Mouse (Mus musculus) megakaryocyte, adult 5-6 weeks (primary cell): ENCODE data around the gene Pitx3. TPM values are rescaled to one million over a fixed set of nuclear protein-coding genes. Genes with fewer than 3 reads are reported as not detected.
"Not testable (repeated sequence)": the region's sequence is repeated elsewhere in the genome, so short reads cannot be mapped to it uniquely, and the experiment has no call there.

Experiments used
- ATAC-seq: 2 replicates; pipeline ENCODE4 v1.8.0; 2016; ENCODE audit warnings: mild to moderate bottlenecking, inconsistent platforms; ENCODE audit not compliant: poor library complexity, severe bottlenecking
- total RNA-seq, 2 experiments: library from RNA; stranded (forward) in 1 of 2; stranded (reverse) in 1 of 2; fragments of 153-499, 151-499 nt in 1 of 2; fragments of 221-1000, 200-1000 nt in 1 of 2; gene quantifications; 2 replicates each; pipeline versions ENCODE4 v1.2.3 to v1.2.4; 2015 to 2017

Gene Pitx3
- total RNA-seq (2015) (not detected in 2 replicates), total RNA-seq (2017) (not detected in 2 replicates)

DNA sequence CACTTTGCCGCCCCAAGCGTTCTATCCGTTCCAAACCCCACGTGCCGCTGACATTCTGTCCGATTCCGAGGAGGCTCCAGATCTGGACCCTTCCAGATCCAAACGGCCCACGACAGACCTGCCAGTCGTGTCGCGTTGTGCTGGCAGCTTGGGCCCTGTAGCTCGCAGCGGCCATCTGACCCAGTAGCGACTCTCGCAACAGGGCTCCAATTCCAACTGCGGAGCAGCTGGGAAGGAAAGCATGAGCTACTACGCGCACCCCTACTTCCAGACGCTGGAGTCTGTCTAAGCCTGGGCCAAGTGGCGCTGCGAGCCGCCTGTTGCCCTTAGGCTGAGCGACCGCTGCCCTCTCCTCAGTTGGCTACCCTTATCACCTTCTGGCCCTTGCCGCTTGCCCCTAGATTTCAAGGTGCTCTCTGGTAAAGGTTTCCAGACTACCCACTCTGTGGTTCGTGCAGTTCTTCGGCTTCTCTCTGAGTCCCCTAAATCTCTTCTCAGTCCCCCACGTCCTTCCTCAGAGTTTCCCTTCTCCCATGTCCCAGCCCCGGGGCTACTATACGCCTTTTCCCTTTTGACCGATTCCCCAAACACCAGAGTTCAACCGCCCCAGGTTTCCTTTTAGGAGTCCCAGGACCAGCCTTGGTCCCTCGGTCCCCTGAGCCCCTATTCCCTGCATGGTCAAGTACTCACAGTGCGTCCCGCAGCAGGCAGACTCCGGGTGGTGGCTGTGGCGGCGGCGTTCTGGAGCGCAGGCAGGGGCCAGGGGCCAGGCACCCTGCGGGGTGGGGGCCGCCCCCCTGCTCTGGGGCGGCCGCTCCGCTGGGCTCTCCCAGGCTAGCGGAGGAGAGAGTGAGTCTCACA, at the start of gene Pitx3:
Gene Pitx3 (minus strand): TSS at position 816 of the 861 bp plus-strand sequence.
- ATAC-seq = no peak

- no peak for ATAC-seq
These were observed 39.1 kb upstream of the Pitx3 start for GRCm38 (mm10) chr19:46187203-46187602.

DNA sequence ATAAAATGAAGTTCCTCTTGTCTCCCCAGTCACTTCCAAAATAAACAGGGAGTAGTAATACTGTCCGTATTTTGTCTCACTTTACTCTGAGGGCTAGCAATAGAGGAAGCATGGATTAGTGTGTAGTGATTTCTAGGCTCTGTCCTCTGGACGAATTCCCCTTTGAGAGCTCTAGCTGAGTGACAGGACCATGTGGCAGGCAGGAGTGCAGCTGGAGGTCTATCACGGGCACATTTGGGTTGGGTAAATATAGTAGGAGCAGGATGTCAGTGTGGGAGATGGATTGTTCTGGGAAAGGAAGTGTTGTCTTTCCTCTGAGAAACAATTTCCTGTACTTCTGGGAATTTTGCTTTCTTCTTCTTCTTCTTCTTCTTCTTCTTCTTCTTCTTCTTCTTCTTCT, 38.5 kb upstream of the Pitx3 start:
- no peak for ATAC-seq

GRCm38 (mm10) chr19:46182241-46182640, 34.1 kb upstream of the Pitx3 start:
- no peak for ATAC-seq

DNA sequence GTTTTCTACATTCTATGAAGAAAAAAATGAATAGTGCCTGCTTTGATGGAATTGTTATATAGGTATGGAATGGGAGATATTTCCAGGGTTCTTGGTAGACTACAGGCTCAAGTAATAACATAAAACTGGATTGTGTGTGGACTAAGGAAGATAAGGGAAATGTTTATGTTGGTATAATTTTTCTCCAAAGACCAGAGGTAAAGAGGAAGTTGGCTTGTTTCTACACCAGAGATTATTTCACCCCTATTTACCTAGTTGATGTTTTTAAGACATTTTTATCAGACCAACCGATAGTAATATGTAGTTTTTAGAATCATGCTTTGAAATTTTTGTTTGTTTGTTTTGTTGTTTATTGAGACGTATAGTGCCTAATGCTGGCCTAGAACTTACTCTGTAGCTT, 32.1 kb upstream of the Pitx3 start:
- no peak for ATAC-seq

- ATAC-seq = no peak
These were observed 28.9 kb upstream of the Pitx3 start for GRCm38 (mm10) chr19:46177046-46177445.

DNA sequence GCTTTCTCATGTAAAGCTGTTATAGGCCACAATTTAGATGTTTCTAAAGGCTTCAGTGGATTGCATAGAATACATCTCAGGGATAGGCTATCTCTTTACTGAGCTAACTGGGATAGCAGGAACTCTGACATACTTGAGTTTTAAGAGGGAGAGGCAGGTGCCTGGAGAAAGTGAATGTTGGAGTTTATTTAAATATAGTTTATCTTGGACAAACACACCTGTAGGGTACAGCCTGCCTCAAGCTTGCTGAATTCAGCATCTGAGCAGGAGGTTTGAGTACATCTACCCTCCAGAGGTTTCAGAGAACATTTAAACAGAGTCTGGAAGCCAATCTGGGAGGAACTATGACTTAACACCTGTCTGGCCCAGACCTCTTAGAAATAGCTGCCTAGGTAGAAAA, 27.0 kb upstream of the Pitx3 start:
- ATAC-seq = no peak

DNA sequence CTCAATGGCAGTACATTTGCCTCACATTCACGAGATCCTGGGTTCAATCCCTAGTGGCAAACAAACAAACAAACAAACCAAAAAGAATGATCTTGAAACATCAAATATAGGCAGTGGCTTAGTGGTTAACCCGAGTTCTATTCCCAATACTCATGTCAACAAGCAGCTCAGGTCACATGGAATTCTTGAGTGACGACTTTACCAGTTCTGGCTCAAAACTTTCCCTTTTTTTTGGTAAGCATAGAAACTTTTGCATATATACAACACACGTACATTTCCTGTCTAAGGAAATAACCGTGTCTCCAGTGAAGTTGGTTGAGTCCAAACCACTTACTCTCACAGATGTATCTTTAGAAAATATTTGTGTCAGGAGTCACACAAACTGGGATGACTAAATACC, 24.4 kb upstream of the Pitx3 start:
- no peak for ATAC-seq

- ATAC-seq = no peak
These were observed 21.8 kb upstream of the Pitx3 start for GRCm38 (mm10) chr19:46169913-46170312.

DNA sequence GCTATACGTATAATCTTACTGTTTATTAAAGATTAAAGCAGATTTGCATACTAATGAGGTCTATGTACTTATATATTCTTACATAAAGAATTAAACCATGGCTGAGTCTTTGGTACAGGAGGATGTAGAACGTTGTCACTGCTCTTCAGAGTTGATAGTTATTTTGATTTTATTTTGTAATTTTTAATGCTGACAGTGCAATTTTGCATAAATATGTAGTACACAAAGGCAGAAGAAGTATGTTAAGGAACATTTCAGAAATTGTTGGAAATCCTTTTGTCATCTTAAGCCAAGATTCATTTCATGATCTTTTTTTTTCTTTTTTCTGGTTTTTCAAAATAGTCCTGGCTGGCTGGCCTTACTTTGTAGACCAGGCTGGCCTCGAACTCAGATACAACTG, 21.3 kb upstream of the Pitx3 start:
- ATAC-seq = no peak

DNA sequence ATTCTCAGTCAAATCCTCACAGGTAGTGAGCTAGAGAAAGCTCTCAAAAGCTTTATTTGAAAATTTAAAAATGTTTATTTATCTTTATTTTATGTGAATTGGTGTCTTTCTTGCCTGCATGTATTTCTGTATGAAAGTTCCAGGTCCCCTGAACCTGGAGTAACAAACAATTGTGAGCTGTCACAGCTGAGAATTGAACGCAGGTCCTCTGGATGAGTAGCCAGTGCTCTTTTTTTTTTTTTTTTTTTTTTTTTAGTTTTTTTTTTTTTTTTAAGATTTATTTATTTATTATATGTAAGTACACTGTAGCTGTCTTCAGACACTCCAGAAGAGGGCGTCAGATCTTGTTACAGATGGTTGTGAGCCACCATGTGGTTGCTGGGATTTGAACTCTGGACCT, 19.0 kb upstream of the Pitx3 start:
- ATAC-seq = not testable (repeated sequence)

- ATAC-seq = no peak
These were observed 17.8 kb upstream of the Pitx3 start for GRCm38 (mm10) chr19:46165950-46166349.

DNA sequence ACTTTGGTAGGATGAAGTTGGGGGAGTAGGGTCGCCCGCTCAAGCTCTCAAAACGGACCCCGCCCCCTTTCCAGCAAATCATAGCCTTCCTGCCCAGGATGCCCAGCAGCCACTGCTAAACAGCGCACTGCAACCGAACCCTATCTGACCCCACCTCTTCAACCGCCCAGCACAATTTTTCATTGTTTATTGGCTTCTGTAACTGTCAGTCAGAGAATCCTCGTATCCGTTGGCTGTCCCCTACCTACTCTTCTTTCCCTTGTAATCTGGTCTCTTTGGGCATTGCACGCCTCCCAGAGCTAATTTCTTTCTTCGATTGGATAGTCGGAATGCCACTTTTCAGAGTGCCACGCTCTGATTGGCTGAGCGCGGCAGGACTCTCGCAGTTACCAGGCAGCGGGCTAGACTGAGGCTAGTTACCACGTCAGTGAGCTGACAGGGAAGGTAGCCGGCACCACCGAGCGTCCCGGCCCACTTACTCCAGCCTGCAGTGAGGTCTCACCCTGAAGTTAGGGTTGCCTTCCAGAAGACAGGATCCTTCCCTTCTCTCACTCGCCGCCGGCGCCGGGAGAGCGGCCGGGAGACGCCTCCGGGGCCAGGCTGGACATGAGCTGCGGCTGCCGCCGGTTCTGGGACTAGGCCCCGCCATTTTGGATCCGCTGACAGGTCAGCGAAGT, 4.1 kb upstream of the Pitx3 start, which contains the start of gene Gbf1:
Gene Gbf1 (plus strand): TSS at position 383 of the 677 bp plus-strand sequence.
- ATAC-seq = peak; percentile 94

GRCm38 (mm10) chr19:46149091-46149490, 965 bp upstream of the Pitx3 start:
- no peak for ATAC-seq

GRCm38 (mm10) chr19:46148372-46148760, 240 bp upstream of the Pitx3 start:
- ATAC-seq = no peak

DNA sequence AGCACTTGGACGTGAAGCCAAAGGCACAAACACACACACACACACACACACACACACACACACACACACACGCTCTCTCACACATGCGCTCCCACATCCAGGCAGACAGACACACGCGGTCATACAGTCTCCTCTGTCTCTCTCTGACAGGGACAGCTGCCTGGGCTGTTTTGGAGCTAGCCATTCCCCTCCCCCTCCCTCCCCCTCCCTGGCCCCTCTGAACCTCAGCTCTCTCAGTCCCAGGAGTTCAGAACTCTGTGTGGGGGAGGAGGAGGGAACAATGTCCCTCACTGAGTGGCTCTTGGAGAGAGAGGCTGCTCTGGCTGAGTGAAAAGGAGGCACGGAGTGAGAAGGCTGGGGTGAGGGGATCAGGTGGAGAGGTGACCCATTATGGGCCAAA, 7.0 kb downstream of the Pitx3 start:
- no peak for ATAC-seq

GRCm38 (mm10) chr19:46140324-46140723, 7.8 kb downstream of the Pitx3 start:
- no peak for ATAC-seq

GRCm38 (mm10) chr19:46136639-46137580, 11.2 kb downstream of the Pitx3 start:
- peak; percentile 76 for ATAC-seq

GRCm38 (mm10) chr19:46135789-46136638, 12.1 kb downstream of the Pitx3 start:
- peak; percentile 53 for ATAC-seq

DNA sequence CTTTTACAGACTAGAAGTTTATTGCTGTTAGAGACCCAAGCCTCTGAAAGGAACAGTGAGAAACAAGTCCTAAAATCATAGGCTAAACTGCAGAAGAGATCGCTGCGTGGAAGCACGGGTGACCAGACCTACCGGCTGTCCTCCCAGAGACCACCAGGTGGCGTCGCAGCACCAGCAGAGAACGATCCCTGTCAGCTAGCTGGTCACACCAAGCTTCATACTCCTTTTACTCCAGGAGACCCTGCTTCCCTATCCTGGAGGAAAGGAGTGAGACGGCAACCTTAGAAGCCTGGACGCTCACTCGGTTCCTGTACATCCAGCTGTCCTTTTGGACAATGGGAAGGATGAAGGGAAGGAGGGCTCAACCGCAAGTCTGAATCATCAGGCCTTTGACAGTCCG, 12.8 kb downstream of the Pitx3 start:
- peak; percentile 65 for ATAC-seq
